Mouse (Mus musculus): ENCODE data around the gene Prnd.

- no peak for TF ChIP-seq ZC3H11A (IDR thresholded peaks at IDR 0.05; ENCODE audit: borderline replicate concordance, low read depth, low read length)
- TF ChIP-seq ZNF384 (IDR thresholded peaks at IDR 0.05; ENCODE audit: low read depth, low read length), result no peak
- TF ChIP-seq HCFC1 (IDR thresholded peaks at IDR 0.05; ENCODE audit: borderline replicate concordance, insufficient read depth, low read length), result no peak
- no peak for TF ChIP-seq CHD2 (IDR thresholded peaks at IDR 0.05; ENCODE audit: low read depth, low read length)
Observed at GRCm38 (mm10) chr2:131980866-131981265, 30.2 kb downstream of the Prnd start.
